Mouse (Mus musculus) lung, embryonic 16.5 days (tissue): ENCODE results near the gene Cd3eap. TPM values are rescaled to one million over a fixed set of nuclear protein-coding genes. Genes with fewer than 3 reads are reported as not detected.
A peak's percentile ranks its signal among the peaks of the same experiment; 100 is the strongest.

ENCODE experiments used
- ATAC-seq: fragments of 200-750 bp; cut with Nextera tagmentation; 2 replicates; pipeline ENCODE4 v1.8.0; 2017; ENCODE audit warnings: low read depth, mild to moderate bottlenecking, moderate library complexity
- H3K27ac ChIP-seq: fragments of 300-500 bp; sonication (generic); 2 replicates; pipeline ENCODE4 v1.5.1; 2014; ENCODE audit warnings: mild to moderate bottlenecking, control low read depth, low read length
- H3K27me3 ChIP-seq: fragments of 300-500 bp; sonication (generic); 2 replicates; pipeline ENCODE4 v1.6.1; 2014; ENCODE audit warnings: low read depth, low read length, mixed read lengths; ENCODE audit not compliant: control insufficient read depth, insufficient read depth
- H3K36me3 ChIP-seq: fragments of 300-500 bp; sonication (generic); 2 replicates; pipeline ENCODE4 v1.6.1; 2014; ENCODE audit warnings: low read length; ENCODE audit not compliant: control insufficient read depth, insufficient read depth
- H3K4me1 ChIP-seq: fragments of 300-500 bp; sonication (generic); replicated peaks from 2 replicates; pipeline ENCODE4 v1.6.1; 2014; ENCODE audit warnings: low read length, mixed read lengths; ENCODE audit not compliant: control insufficient read depth, insufficient read depth
- H3K4me2 ChIP-seq: fragments of 300-500 bp; sonication (generic); 2 replicates; pipeline ENCODE4 v1.6.1; 2014; ENCODE audit warnings: low read depth, low read length, control low read depth
- H3K4me3 ChIP-seq: fragments of 300-500 bp; sonication (generic); 2 replicates; pipeline ENCODE4 v1.5.1; 2014; ENCODE audit warnings: mild to moderate bottlenecking, low read length, control low read depth
- H3K9ac ChIP-seq: fragments of 300-500 bp; sonication (generic); 2 replicates; pipeline ENCODE4 v1.6.1; 2014; ENCODE audit warnings: low read length, control low read depth
- H3K9me3 ChIP-seq: fragments of 300-500 bp; sonication (generic); 2 replicates; pipeline ENCODE4 v1.6.1; 2016; ENCODE audit warnings: low read length; ENCODE audit not compliant: control insufficient read depth
- WGBS: fragments of 180-500 bp; shearing (Covaris S2); extraction: QIAGEN DNeasy Blood & Tissue Kit; methylation state at CpG from one replicate; pipeline ENCODE4 v1.1.7; 2014; 5-methylcytosine and 5-hydroxymethylcytosine counted together
- polyA plus RNA-seq: library from polyadenylated mRNA; unstranded; fragments of >200 nt; fragmentation: Nextera tagmentation; extraction: Ambion mirVana; gene quantifications from 2 replicates; pipeline ENCODE4 v1.2.1, GENCODE M21; 2015

Gene Cd3eap
- 17.2 and 17.3 TPM in 2 replicates for polyA plus RNA-seq

DNA sequence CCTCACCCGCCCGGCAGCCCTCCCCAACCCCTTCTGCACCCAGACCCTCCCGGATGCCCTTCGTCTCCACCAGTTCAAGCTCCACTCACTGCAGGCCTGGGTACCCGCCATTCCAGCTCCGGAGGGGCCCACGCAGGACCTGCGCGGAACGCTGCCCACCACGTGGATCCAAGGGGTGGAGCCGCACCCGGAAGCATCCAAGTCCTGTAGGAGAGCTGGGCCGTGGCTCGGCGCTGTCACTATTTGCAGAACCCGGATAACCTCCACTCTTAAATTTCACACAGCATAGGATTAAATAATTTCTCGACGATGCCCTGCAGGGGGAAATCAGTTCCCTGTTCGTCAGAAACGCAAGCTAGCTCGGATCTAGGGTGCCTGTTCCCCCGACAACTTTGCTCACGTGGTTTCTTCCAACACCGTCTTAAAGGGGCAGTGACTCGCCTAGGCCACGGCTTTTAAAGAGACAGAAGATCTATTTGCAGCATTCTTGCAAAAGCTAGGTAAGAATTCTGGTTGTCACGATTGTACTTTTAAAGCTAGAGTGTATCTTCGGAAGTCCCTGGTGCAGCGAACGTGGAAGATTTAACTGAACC lies at the start of gene Cd3eap, which contains the start of gene Ppp1r13l:
TSS of gene Cd3eap (minus strand) at position 185 of the 593 bp plus-strand sequence.
TSS of gene Ppp1r13l (plus strand) at position 451 of the 593 bp plus-strand sequence.
- peak within 1 kb of the TSS; percentile 73 for H3K4me3 ChIP-seq

DNA sequence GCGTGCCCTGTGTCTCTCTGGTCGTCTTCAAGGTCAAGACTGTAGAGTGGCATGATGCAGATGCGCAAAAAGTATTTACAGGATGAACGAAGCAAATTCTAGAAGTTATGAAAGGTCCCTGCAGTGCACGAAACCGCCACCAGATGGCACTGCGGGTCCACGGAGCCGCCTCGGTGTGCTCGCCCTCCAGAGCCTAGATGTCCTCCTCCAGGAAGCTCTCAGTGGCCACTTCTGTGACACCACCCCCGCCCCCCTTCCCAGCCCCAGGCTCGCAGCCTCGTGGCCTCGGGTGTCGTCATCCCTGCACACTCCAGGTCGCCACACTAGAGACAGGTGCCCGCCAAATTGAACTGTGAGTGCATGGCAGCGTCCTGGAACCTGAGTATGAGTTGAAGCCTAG lies 46.1 kb upstream of the Cd3eap start:
- 0 out of 2 replicates have a peak overlapping the region, but pooled peaks have one; percentile 14 for H3K4me3 ChIP-seq

More for the DNA sequence above, at the start of gene Cd3eap, which contains the start of gene Ppp1r13l:
- Histone ChIP-seq H3K9ac (peak within 1 kb of the TSS; percentile 71), H3K9me3 (no peaks in the 10 kb centered on the region), H3K4me2 (peak within 1 kb of the TSS; percentile 94), H3K27me3 (no peaks in the 10 kb centered on the region), H3K27ac (peak within 1 kb of the TSS; percentile 73), H3K36me3 (0 out of 2 replicates have a peak, but pooled peaks cover 3% of the 10 kb centered on the region), H3K4me1 (peaks cover 9% of the 10 kb centered on the region)
- peak; percentile 71 for ATAC-seq
- WGBS, result under 1% methylated on average over 31 of the region's 31 CpGs

DNA sequence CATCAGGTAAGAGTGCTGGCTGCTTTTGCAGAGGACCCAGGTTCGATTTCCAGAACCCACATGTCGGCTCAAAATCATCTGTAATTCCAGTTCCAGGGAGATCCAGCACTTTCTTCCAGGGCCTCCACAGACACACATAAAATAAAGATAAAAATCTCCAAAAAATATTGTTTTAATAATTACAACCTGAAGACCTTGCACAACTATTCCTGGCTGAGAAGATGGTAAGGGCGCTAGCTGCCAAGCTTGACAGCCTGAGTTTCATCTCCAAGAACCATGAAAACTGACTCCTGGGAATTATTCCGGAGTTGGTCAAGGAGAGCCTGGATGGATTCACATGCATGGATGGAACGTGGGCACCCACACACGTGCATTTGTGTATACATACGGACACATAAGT lies 45.2 kb upstream of the Cd3eap start, which contains the start of gene Ckm:
TSS of gene Ckm (plus strand) at position 301 of the 400 bp plus-strand sequence.
- no peaks in the 10 kb centered on the region for H3K9me3 ChIP-seq
- no peak for ATAC-seq
- WGBS, result 41% methylated on average over 7 of the region's 7 CpGs
- peak within 1 kb of the TSS; percentile 69 for H3K9ac ChIP-seq
- peaks cover 3% of the 10 kb centered on the region for H3K4me1 ChIP-seq
- no peaks in the 10 kb centered on the region for H3K36me3 ChIP-seq
- peaks cover 30% of the 10 kb centered on the region for H3K27me3 ChIP-seq
- no peak within 1 kb of the TSS for H3K27ac ChIP-seq
- peak within 1 kb of the TSS; percentile 70 for H3K4me3 ChIP-seq
- H3K4me2 ChIP-seq, result peak within 1 kb of the TSS; percentile 95

More for the DNA sequence above, 46.1 kb upstream of the Cd3eap start:
- Histone ChIP-seq H3K9ac (no peak overlapping the region), H3K4me2 (peak overlapping the region; percentile 43; the same call in 1 of the 2 replicates), H3K27ac (no peak overlapping the region), H3K9me3 (no peaks in the 10 kb centered on the region), H3K4me1 (no peaks in the 10 kb centered on the region; the same call in 1 of the 2 replicates), H3K27me3 (peaks cover 30% of the 10 kb centered on the region), H3K36me3 (no peaks in the 10 kb centered on the region)
- peak; percentile 61 for ATAC-seq
- 2% methylated on average over 19 of the region's 19 CpGs for WGBS

DNA sequence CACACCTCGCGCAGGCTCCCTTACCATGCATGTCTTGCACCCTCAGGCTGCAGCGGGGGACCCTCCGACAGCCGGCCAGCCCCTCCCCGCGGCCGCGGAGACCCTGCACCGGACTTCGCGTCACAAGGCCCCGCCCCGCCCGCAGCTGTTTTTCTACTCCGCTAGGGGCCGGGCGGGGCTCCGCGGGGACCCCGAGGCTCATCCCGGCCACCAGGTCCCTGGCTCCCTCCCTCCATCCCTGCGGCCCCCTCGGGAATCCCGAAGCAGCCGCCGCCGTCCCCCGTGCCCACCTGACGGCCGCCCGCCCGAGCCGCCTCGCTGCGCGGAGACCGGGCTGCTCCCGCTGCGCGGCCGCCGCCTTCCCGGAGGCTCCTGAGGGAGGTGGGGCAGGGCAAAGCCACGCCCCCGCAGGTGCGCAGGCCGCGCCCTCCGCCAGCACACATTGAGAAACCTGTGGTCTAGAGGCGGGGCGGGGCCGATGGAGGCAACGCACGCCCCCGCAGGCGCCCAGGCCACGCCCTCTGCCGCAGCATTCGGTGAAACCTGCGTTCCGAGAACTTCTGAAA lies 44.5 kb upstream of the Cd3eap start, which contains the start of gene Klc3:
TSS of gene Klc3 (minus strand) at position 374 of the 566 bp plus-strand sequence.
- under 1% methylated on average over 60 of the region's 62 CpGs for WGBS
- Histone ChIP-seq H3K9ac (peak within 1 kb of the TSS; percentile 69), H3K4me3 (peak within 1 kb of the TSS; percentile 70), H3K4me1 (peaks cover 3% of the 10 kb centered on the region), H3K36me3 (no peaks in the 10 kb centered on the region), H3K27me3 (peaks cover 30% of the 10 kb centered on the region), H3K4me2 (peak within 1 kb of the TSS; percentile 95), H3K9me3 (no peaks in the 10 kb centered on the region), H3K27ac (no peak within 1 kb of the TSS)
- ATAC-seq, result peak; percentile 79

DNA sequence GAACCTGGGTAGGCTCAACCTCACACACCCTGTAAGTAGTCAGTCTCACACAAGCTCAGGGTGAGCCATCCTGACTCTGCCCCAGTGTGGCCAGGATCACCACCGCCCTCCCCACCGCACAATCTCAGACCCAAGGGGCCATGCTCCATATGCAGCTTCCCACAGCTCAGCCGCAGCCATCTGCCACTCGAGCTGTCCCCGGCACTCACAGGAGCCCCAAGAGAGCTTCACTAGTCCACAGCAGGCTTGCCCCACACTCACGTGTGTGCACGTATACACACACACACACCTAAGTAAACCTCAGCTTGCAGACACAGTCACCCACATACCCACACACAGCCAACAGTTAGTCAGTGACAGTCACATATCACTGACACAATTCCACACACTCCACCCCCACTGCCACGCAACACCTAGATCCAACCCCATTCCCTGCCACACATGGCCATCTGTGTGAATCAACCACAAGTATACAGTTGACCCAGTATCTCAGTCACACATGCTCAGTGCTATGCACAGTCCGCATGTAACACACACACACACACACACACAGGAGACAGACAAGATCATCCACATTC lies 43.3 kb upstream of the Cd3eap start:
- ATAC-seq, result no peak
- H3K4me2 ChIP-seq, result no peak overlapping the region
- peaks cover 30% of the 10 kb centered on the region for H3K27me3 ChIP-seq
- no peaks in the 10 kb centered on the region for H3K9me3 ChIP-seq
- H3K4me3 ChIP-seq, result no peak overlapping the region
- H3K27ac ChIP-seq, result no peak overlapping the region
- H3K4me1 ChIP-seq, result peaks cover 3% of the 10 kb centered on the region
- no peak overlapping the region for H3K9ac ChIP-seq
- H3K36me3 ChIP-seq, result no peaks in the 10 kb centered on the region
- 75% methylated on average over 9 of the region's 9 CpGs for WGBS

DNA sequence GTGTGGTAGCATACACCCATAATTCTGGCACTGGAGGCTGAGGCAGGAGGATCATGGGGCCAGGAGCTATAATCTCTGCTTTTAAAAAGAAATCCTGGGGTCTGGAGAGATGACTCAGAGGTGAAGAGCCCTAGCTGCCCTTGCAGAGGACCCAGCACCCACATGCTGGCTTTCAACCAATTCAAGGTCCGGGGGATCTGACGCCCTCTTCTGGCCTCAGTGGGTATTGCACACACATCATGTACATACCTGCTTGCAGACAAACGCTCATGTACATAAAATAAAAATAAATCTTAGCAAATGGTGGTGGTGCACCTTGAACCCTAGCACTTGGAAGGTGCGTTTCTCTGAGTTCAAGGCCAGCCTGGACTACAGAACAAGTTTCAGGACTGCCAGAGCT lies 41.7 kb upstream of the Cd3eap start:
- H3K36me3 ChIP-seq, result no peaks in the 10 kb centered on the region
- H3K4me1 ChIP-seq, result peaks cover 3% of the 10 kb centered on the region
- H3K4me2 ChIP-seq, result no peak overlapping the region
- H3K27me3 ChIP-seq, result peaks cover 30% of the 10 kb centered on the region
- H3K4me3 ChIP-seq, result no peak overlapping the region
- ATAC-seq, result no peak
- no peaks in the 10 kb centered on the region for H3K9me3 ChIP-seq
- no peak overlapping the region for H3K27ac ChIP-seq
- WGBS, result 77% methylated on average over 4 of the region's 4 CpGs
- H3K9ac ChIP-seq, result no peak overlapping the region

DNA sequence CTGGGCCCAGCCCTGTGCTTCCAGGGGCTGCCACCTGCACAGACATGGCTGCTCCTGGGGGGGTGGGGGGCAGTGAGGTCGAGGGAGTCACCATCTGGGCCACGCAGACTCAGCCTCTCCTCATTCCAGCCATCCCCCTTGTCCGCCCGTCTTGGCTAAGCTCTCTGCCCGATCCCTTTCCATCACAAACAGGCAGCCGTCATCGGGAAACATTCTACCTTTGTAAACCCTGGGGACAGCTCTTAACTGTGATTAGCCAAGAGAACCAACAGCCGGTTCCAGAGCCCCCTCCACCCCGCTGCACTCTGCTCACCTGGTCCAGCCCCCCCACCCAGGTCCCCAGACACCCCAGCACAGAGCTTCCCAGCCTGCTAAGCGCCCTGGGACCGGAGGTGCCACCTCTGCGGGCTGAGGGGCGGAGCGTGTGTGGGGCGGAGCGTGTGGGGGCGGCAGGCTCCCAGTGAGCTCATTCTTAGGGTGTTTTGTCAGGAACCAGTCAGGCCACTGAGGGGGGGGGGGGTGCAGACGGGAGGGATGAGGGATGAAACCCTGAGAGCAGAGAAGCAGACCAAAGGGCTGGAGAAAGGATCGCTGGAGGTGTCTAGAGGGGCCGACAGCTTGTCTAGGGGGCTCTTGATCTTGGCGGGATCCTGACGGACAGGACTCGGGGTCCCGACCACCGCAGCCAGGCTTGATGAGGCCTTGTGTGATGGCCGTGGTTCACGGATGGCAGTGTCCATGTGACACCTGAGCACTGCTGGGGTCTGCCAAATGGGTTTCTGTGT lies 40.4 kb upstream of the Cd3eap start:
- Histone ChIP-seq H3K27ac (peak overlapping the region; percentile 68), H3K27me3 (peaks cover 23% of the 10 kb centered on the region), H3K9me3 (no peaks in the 10 kb centered on the region), H3K4me2 (peak overlapping the region; percentile 60), H3K36me3 (peaks cover 3% of the 10 kb centered on the region; the same call in 1 of the 2 replicates), H3K4me3 (peak overlapping the region; percentile 47), H3K9ac (peak overlapping the region; percentile 54), H3K4me1 (peaks cover 3% of the 10 kb centered on the region)
- peak; percentile 75 for ATAC-seq
- WGBS, result 2% methylated on average over 27 of the region's 27 CpGs

DNA sequence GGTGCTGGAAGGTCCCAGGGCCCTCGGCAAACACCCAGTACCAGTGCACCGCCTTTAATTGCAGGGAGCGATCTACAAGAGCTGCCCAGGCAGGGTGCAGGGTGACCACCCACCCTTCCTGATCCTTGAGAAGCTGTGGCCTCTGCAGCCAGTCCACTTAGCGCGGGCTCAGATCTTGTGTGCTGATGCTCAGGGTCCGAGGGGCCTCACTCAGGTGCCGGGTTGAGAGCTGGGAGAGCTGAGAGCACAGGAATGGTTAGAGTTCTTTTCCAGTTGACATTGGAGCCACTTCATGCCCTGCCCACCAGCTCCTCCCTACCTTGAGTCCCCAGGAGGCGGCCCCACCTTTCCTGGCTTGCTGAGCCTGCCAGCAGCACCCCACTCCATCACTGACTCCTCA lies 35.2 kb upstream of the Cd3eap start:
- peak; percentile 64 for ATAC-seq

More for the DNA sequence above, 35.2 kb upstream of the Cd3eap start:
- H3K36me3 ChIP-seq, result peaks cover 30% of the 10 kb centered on the region
- H3K27ac ChIP-seq, result peak overlapping the region; percentile 11; the same call in 1 of the 2 replicates
- 75% methylated on average over 8 of the region's 8 CpGs for WGBS
- no peak overlapping the region for H3K9ac ChIP-seq
- no peak overlapping the region for H3K4me3 ChIP-seq
- H3K4me1 ChIP-seq, result no peaks in the 10 kb centered on the region
- no peaks in the 10 kb centered on the region; the same call in 1 of the 2 replicates for H3K27me3 ChIP-seq
- H3K4me2 ChIP-seq, result no peak overlapping the region
- no peaks in the 10 kb centered on the region for H3K9me3 ChIP-seq
